Mouse (Mus musculus): ENCODE data around the gene Egf. TPM values are rescaled to one million over a fixed set of nuclear protein-coding genes. Genes with fewer than 3 reads are reported as not detected.
"Not testable (repeated sequence)": the region's sequence is repeated elsewhere in the genome, so short reads cannot be mapped to it uniquely, and the experiment has no call there.

The Egf gene
- polyA plus RNA-seq, 1 experiment, result 4.1 TPM

DNA sequence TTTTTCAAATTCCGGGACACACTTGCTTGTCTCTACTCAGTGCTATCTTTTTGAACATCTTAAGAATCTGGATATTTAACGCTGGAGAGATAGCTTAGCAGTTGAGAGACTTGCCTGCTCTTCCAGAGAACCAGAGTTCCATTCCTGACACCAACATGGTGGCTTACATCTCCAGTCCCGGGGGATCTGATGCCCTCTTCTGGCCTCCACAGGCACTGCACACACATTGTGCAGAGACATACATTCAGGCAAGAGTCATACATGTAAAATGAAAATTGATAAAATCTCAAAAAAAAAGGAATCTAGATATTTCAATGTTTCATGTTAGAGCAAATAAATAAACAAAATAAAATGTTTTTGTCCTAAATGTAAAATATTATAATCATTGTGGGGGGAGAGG is 27.6 kb upstream of the Egf start:
- H3K4me1 ChIP-seq (replicated peaks; ENCODE audit: control insufficient read depth, insufficient read depth, low read length), result no peaks in the 10 kb centered on the region
- no peak for DNase-seq
- H3K4me3 ChIP-seq (ENCODE audit: control insufficient read depth, insufficient read depth, low read length), result no peak overlapping the region
- H3K27me3 ChIP-seq (ENCODE audit: control insufficient read depth, insufficient read depth, low read length), result no peaks in the 10 kb centered on the region
- TF ChIP-seq CTCF (IDR thresholded peaks at IDR 0.05; ENCODE audit: borderline replicate concordance, control insufficient read depth, extremely low read depth, insufficient read depth, low read length, poor library complexity) (no peak), POLR2A (IDR thresholded peaks at IDR 0.05; ENCODE audit: control insufficient read depth, extremely low read depth, insufficient read depth, low read length, poor library complexity) (no peak)
- H3K36me3 ChIP-seq (ENCODE audit: control insufficient read depth, insufficient read depth, low read length), result no peaks in the 10 kb centered on the region
- WGBS, result 97% methylated on average over 3 of the region's 3 CpGs
- no peak overlapping the region for H3K27ac ChIP-seq (ENCODE audit: control insufficient read depth, insufficient read depth, low read length)

DNA sequence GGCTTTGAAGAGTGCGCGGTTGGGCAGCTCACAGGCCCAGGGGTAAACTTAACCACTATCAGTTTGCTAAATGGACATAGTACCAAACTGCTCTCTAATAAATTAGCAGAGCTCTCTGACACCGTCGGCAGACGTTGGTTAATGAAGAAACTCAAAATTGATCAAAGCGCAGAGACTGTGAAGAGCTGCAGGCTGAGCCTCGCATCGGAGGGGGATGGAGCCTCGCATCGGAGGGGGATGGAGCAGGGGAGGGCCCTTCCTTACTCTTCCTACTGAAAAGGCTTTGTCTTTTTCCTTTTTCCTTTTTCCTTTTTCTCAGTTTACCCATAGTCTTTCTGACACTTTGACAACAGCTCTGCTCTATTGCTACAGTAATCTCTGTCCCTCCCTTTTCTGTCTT is 26.3 kb upstream of the Egf start:
- no peaks in the 10 kb centered on the region for H3K4me1 ChIP-seq (replicated peaks; ENCODE audit: control insufficient read depth, insufficient read depth, low read length)
- DNase-seq, result no peak
- H3K27ac ChIP-seq (ENCODE audit: control insufficient read depth, insufficient read depth, low read length), result no peak overlapping the region
- 77% methylated on average over 10 of the region's 10 CpGs for WGBS
- no peak overlapping the region for H3K4me3 ChIP-seq (ENCODE audit: control insufficient read depth, insufficient read depth, low read length)
- no peaks in the 10 kb centered on the region for H3K36me3 ChIP-seq (ENCODE audit: control insufficient read depth, insufficient read depth, low read length)
- no peaks in the 10 kb centered on the region for H3K27me3 ChIP-seq (ENCODE audit: control insufficient read depth, insufficient read depth, low read length)
- TF ChIP-seq POLR2A (IDR thresholded peaks at IDR 0.05; ENCODE audit: control insufficient read depth, extremely low read depth, insufficient read depth, low read length, poor library complexity), result no peak
- no peak for TF ChIP-seq CTCF (IDR thresholded peaks at IDR 0.05; ENCODE audit: borderline replicate concordance, control insufficient read depth, extremely low read depth, insufficient read depth, low read length, poor library complexity)

DNA sequence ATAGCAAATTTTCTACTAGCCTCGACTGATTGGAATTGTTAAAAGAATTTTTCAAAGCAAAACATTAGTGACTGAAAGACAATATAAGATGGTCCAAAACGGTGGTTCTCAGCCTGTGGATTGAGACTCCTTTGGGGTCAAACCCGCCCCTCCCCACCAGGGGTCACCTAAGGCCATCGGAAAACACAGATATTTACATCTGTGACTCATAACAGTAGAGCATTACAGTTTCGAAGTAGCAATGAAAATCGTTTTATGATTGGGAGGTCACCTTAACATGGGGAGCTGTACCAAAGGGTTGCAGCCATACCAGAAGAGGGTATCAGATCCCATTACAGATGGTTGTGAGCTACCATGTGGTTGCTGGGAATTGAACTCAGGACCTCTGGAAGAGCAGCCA is 16.1 kb upstream of the Egf start:
- H3K27me3 ChIP-seq (ENCODE audit: control insufficient read depth, insufficient read depth, low read length), result no peaks in the 10 kb centered on the region
- H3K4me3 ChIP-seq (ENCODE audit: control insufficient read depth, insufficient read depth, low read length), result no peak overlapping the region
- no peaks in the 10 kb centered on the region for H3K4me1 ChIP-seq (replicated peaks; ENCODE audit: control insufficient read depth, insufficient read depth, low read length)
- no peaks in the 10 kb centered on the region for H3K36me3 ChIP-seq (ENCODE audit: control insufficient read depth, insufficient read depth, low read length)
- no peak for TF ChIP-seq CTCF (IDR thresholded peaks at IDR 0.05; ENCODE audit: borderline replicate concordance, control insufficient read depth, extremely low read depth, insufficient read depth, low read length, poor library complexity)
- TF ChIP-seq POLR2A (IDR thresholded peaks at IDR 0.05; ENCODE audit: control insufficient read depth, extremely low read depth, insufficient read depth, low read length, poor library complexity), result no peak
- WGBS, result 84% methylated on average over 6 of the region's 6 CpGs
- no peak for DNase-seq
- H3K27ac ChIP-seq (ENCODE audit: control insufficient read depth, insufficient read depth, low read length), result no peak overlapping the region

DNA sequence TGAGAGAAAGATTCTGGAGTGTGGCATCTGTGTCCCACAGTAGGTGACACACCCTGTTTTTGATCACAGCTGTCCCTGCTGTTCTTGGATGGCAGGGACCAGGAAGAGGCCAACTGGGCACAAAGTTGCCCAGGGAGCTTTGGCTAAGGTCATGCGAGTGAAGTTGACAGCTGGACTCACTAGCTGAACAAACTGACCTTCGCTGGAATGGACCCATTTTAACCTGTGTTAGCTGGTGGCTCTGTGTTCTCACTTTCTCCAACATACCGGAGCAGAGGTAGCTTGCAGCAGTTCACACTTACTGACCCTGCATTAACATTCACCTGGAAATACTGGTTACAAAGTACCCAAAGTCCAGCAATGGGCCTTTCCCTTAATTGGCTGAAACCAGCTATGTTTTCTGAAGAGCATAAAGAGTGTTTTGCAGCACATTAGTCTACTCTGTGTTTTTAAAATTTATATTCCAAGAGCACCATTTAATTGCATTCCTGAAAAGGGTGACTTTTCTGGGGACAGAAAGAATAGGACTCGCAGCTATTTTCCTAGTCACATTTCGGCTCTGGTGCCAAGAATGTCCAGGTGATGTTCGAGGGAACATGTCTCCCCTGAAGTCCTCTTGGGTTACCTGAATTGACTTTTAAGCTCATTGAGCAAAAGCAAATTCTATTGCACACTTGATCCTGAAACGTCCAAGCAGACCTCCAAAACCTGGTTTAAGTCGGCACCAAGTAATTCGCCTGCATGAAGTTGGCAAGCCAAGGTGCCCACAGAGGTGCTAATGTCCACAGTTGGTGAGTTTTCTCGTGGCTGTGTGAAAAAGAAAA is 12.1 kb upstream of the Egf start:
- Histone ChIP-seq H3K4me1 (replicated peaks; ENCODE audit: control insufficient read depth, insufficient read depth, low read length) (no peaks in the 10 kb centered on the region), H3K27ac (ENCODE audit: control insufficient read depth, insufficient read depth, low read length) (no peak overlapping the region), H3K36me3 (ENCODE audit: control insufficient read depth, insufficient read depth, low read length) (no peaks in the 10 kb centered on the region), H3K27me3 (ENCODE audit: control insufficient read depth, insufficient read depth, low read length) (no peaks in the 10 kb centered on the region), H3K4me3 (ENCODE audit: control insufficient read depth, insufficient read depth, low read length) (no peak overlapping the region)
- no peak for TF ChIP-seq POLR2A (IDR thresholded peaks at IDR 0.05; ENCODE audit: control insufficient read depth, extremely low read depth, insufficient read depth, low read length, poor library complexity)
- no peak for TF ChIP-seq CTCF (IDR thresholded peaks at IDR 0.05; ENCODE audit: borderline replicate concordance, control insufficient read depth, extremely low read depth, insufficient read depth, low read length, poor library complexity)
- WGBS, result 91% methylated on average over 10 of the region's 10 CpGs
- no peak for DNase-seq

DNA sequence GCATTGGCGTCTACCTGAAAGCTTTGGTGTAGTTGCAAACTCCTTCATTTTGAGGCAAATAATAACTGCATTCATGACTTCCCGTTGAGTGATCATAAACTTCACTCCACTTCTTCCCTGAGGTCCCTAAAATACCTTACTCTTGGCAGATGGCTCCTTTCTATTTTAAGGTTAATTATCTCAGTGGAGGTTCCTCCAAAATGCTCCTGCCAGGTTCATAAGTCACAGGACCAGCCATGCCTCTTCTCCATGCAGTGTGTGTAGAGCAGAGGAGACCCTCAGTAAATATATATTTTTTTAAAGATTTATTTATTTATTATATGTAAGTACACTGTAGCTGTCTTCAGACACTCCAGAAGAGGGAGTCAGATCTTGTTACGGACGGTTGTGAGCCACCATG is 11.0 kb upstream of the Egf start:
- DNase-seq, result no peak
- Histone ChIP-seq H3K27ac (ENCODE audit: control insufficient read depth, insufficient read depth, low read length) (no peak overlapping the region), H3K4me3 (ENCODE audit: control insufficient read depth, insufficient read depth, low read length) (no peak overlapping the region)

DNA sequence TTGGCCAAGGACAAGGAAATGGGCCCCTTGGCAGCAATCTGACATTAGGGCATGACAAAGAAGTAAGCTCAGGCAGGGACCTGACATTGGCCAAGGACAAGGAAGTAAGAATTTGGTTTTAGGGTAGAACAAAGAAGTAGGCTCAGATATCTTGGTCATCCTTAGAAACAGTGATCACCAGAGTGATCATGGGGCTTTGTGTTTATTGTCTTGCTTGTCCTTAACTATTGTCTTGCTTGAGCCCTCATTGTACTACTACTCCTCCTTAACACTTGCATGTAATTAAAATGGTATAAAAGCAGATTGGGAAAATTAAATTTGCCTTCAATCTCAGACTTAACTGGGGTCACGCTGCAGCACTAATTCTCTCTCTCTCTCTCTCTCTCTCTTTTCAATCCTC is 2.5 kb upstream of the Egf start:
- 98% methylated on average over 1 of the region's 1 CpGs for WGBS
- not testable (repeated sequence) for H3K27me3 ChIP-seq (ENCODE audit: control insufficient read depth, insufficient read depth, low read length); H3K4me1 ChIP-seq (replicated peaks; ENCODE audit: control insufficient read depth, insufficient read depth, low read length)

More for the DNA sequence above, 11.0 kb upstream of the Egf start:
- TF ChIP-seq POLR2A (IDR thresholded peaks at IDR 0.05; ENCODE audit: control insufficient read depth, extremely low read depth, insufficient read depth, low read length, poor library complexity), result no peak
- no peak for TF ChIP-seq CTCF (IDR thresholded peaks at IDR 0.05; ENCODE audit: borderline replicate concordance, control insufficient read depth, extremely low read depth, insufficient read depth, low read length, poor library complexity)
- WGBS, result 85% methylated on average over 4 of the region's 4 CpGs
- Histone ChIP-seq H3K27me3 (ENCODE audit: control insufficient read depth, insufficient read depth, low read length) (no peaks in the 10 kb centered on the region), H3K36me3 (ENCODE audit: control insufficient read depth, insufficient read depth, low read length) (no peaks in the 10 kb centered on the region), H3K4me1 (replicated peaks; ENCODE audit: control insufficient read depth, insufficient read depth, low read length) (no peaks in the 10 kb centered on the region)

DNA sequence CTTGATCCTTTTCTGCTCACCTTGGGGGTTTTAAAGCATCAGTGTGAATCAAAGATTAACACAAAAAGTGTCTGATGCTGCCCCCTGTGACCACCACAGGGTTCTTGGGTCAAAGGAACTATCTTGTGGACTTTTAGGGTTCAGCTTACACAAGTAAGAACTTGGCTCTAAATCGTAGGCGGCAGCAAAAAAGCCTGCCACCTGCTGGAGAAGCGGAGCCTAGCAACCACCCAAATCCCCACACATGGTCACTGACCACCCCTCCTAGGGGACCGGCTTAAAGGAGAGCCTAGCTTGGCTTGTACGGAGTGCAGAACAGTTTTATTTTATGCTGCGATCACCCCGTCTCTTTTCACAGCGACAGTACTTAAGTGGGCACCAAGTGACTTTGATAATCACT is 10.3 kb downstream of the Egf start:
- peak; percentile 40 for DNase-seq
- Histone ChIP-seq H3K27ac (ENCODE audit: control insufficient read depth, insufficient read depth, low read length) (no peak overlapping the region), H3K36me3 (ENCODE audit: control insufficient read depth, insufficient read depth, low read length) (no peaks in the 10 kb centered on the region), H3K4me1 (replicated peaks; ENCODE audit: control insufficient read depth, insufficient read depth, low read length) (no peaks in the 10 kb centered on the region), H3K4me3 (ENCODE audit: control insufficient read depth, insufficient read depth, low read length) (no peak overlapping the region), H3K27me3 (ENCODE audit: control insufficient read depth, insufficient read depth, low read length) (no peaks in the 10 kb centered on the region)
- TF ChIP-seq POLR2A (IDR thresholded peaks at IDR 0.05; ENCODE audit: control insufficient read depth, extremely low read depth, insufficient read depth, low read length, poor library complexity) (no peak), CTCF (IDR thresholded peaks at IDR 0.05; ENCODE audit: borderline replicate concordance, control insufficient read depth, extremely low read depth, insufficient read depth, low read length, poor library complexity) (0 out of 2 replicates have a peak, but pooled peaks have one; percentile 52)
- 63% methylated on average over 8 of the region's 8 CpGs for WGBS

More for the DNA sequence above, 2.5 kb upstream of the Egf start:
- H3K4me3 ChIP-seq (ENCODE audit: control insufficient read depth, insufficient read depth, low read length); H3K36me3 ChIP-seq (ENCODE audit: control insufficient read depth, insufficient read depth, low read length); DNase-seq; H3K27ac ChIP-seq (ENCODE audit: control insufficient read depth, insufficient read depth, low read length): not testable (repeated sequence)
